Mouse (Mus musculus) spleen, adult 18-20 months (tissue): ENCODE measurements around the gene F830045P16Rik.
A peak's percentile ranks its signal among the peaks of the same experiment; 100 is the strongest.

Source experiments
- DNase-seq, 2 experiments: peaks; one replicate each; pipeline ENCODE4 v3.0.0; 2022; ENCODE audit warnings: mixed read lengths in 2 of 2

The F830045P16Rik gene

DNA sequence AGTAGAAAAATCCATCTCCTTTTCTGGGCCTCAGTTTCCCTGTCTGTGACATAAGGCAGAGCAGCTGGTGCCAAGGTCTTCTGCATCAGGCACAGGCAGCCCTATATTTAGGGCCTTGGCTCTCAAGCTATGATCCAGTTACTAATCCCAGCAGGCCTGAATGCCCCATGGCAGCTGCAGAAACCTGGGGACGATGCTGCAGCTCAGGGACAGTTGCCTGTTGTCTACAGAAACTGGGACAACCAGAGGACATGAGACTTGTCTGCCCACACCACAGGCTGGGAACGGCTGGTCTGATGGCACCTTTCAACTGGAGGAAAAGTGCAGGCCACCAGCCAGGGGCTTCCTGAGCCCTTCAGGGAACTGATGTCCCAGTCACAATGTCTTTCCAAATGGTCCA, at the start of gene F830045P16Rik:
F830045P16Rik (minus strand) TSS at position 226 of the 400 bp plus-strand sequence.
- DNase-seq = no peak

DNA sequence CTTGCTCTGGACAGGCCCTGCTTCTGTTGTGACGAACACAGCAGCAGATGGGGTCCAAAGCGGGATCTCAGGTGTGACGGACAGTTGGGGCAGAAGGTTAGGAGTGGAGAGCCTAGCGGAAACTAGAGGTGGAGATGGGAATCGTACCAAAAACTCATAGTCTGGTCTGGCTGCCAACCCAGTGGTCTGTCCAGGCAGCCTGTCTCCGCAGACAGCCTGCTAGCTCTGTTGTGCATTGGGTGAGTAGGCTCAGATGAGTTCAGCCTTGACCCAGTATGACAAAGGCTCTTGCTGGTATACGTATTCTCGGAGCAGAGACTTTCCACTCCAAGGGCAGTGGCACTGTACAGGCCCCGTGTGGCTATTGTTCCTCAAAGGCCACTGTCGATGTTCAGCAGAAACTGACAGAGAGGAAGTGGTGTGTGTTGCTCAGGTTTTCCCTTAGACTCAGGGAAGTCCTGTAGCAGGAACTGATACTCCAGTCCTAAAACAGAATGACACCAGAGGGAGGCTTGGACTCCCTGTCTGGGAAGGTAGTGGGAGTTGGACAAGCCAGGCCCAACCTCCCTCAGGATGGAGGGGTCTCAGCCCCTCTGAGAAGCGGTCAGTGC, 49.6 kb upstream of the F830045P16Rik start:
- peak; percentile 30 for DNase-seq

- DNase-seq = no peak
Observed at GRCm38 (mm10) chr2:129584905-129585304, 48.5 kb upstream of the F830045P16Rik start.

GRCm38 (mm10) chr2:129582261-129582660, 45.9 kb upstream of the F830045P16Rik start:
- DNase-seq = no peak

DNA sequence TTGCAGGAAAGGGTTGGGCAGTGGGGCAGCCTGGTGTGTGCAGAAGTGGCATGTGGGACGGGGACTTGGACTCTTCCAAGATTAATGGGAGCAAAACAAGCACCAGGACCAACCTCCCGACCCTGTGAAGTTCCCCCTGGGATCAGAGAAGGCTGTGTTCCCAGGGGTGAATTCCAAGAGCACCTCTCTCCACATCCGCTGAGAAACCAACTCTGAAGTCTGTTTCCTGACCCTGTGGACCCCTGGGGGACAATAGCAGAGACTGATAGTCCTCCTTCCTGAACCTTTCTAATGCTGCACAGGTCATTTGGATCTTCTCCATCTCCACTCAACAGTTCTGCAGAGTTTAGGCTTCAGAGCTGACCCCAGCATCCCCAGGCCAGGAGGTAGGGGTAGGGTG, 45.4 kb upstream of the F830045P16Rik start:
- no peak for DNase-seq

GRCm38 (mm10) chr2:129580656-129581055, 44.3 kb upstream of the F830045P16Rik start:
- no peak for DNase-seq

GRCm38 (mm10) chr2:129576611-129577447, 40.4 kb upstream of the F830045P16Rik start:
- no peak for DNase-seq

DNA sequence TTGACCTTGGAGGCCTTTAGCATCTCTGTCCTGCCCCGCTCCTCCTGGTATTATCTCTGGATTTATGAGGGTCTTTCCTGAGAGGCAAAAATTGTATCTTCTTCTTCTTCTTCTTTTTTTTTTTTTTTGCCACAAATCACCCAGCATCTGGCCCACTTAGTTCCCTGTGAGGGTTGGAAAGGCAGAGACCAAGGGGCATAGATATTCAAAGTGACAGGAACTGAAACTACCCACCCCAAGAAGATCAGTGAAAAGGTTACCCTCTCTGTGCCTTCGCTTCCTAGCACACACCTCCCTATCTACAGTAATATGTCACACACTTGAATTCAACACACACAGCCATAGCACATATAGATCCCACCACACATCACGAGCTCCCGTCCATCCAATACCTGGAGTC, 38.7 kb upstream of the F830045P16Rik start:
- no peak for DNase-seq

GRCm38 (mm10) chr2:129574395-129575046, 38.1 kb upstream of the F830045P16Rik start:
- DNase-seq = no peak

- DNase-seq = no peak
Observed at GRCm38 (mm10) chr2:129573701-129574273, 37.4 kb upstream of the F830045P16Rik start.

GRCm38 (mm10) chr2:129569556-129569955, 33.2 kb upstream of the F830045P16Rik start:
- DNase-seq = no peak

DNA sequence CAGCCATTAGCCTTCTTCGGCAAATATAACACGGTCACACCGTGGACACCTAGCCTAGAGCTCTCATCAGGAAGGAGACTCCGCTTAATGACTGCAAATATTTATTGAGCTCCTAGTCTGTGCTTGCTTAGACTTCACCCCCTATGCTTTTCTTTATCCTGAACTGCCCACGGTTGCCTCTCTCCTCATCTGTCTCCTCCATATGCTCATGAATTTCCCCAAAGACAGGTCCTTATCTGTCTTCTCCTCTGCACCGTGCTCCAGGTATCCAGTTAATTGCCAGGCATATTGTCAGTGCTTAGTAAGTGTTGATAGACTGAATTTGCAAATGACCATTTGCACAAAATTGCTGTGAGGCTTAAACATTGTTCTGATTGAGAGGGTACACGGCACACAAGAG, 32.7 kb upstream of the F830045P16Rik start:
- no peak for DNase-seq

DNA sequence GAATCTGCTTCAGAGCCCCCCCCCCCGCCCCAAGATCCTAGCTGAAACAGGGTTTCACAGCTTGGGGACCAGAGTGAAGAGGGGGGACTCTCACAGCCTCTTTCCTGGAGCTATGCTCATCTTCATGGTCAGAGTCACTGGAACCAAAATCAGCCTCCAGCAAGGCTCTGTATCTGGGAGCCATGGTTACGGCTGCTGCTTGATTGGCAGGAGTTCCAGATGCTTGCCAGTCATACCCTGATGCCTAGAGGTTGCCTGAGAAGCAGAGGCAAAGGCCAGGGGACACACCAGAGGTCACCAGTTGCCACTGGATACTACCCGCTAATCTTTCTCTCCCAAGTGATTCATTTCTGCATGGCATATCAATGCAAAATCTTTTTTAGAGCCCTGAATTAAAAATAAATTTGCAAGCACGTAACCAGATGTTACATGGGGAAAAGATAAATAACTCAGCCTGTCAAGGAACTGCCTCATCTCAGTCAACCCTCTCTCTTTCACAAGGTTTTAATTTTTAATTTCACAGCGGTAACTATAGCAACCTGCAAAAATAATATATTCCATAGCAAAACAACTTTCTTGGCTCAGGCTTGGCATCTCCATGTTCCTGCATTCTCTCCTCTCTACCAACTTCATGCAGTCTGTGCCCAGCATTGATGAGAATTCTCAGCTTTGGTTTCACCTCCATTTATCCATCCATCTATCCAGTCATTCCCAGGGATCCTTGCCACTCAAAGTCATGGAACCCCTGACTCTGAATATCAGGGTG, 27.7 kb upstream of the F830045P16Rik start:
- no peak for DNase-seq

DNA sequence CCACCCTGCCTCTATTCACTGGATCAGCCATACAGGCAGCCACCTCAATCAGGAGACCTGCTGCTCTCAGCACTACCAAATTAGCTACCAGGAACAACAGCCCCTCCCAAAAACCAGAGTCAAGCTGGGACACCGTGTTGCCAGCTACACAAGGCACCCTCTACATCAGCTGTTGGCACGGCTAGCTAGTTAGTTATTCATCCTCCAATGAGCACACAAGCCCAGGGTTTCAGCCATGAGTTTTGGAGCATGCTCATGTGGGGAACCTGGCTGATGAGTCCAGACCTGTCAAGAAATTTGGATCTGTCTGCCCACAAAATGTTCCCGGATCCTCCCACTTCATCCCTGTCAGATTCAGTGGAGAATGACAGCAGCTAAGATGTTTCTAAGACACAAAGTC, 25.4 kb upstream of the F830045P16Rik start:
- DNase-seq = no peak

GRCm38 (mm10) chr2:129558875-129559219, 22.4 kb upstream of the F830045P16Rik start:
- DNase-seq = no peak

- DNase-seq = no peak
Observed at GRCm38 (mm10) chr2:129558008-129558874, 21.8 kb upstream of the F830045P16Rik start.

- DNase-seq = no peak
Observed at GRCm38 (mm10) chr2:129556081-129556480, 19.7 kb upstream of the F830045P16Rik start.

DNA sequence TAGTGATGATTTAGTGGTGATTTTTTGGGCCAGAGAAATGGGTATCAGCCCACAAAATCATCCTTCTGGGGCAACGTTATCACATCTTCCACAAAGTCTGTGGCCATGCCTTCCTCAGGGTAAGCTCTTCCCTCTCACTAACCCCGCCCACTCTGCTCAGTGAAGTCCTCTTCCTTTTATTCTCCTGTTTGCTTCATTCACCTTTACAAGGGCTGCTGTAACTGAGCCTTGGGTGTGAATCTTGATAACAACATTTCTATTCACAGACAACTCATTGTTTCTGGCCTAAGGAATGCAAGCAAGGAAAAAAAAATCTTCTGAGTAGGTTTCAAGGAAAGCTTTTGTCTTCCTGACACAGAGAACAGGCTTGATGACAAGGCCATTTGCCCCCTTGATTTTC, 14.4 kb upstream of the F830045P16Rik start:
- no peak for DNase-seq

DNA sequence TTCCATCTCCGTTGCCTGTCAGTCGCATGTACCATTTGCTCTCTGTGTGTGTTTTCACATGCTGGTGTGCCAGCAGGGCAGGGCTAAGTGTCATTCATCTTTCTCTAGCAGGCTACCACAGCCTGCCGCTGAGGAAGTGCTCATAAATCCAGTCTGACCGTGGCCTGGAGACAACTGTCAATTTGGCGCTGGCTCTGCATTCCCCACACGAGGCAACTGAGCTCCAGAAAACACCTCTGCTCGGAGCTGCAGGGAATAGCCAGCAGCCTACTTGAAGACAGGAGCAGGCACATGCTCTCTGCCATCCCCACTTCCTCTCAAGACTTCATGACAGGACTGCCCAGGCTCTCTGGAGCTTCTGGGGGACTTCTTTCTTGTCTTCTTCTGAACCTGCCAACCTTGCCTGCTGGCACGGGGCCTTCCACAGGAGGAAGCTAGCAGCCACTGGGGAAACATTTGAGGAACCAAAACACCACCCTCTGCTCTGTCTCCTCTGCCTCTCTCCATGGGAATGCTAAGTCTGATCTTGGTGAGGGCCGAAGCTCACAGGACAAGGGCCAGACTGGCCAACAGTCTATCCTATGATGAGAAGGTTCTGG, 13.2 kb upstream of the F830045P16Rik start:
- DNase-seq = peak in 1 of 2 experiments; percentile 6

DNA sequence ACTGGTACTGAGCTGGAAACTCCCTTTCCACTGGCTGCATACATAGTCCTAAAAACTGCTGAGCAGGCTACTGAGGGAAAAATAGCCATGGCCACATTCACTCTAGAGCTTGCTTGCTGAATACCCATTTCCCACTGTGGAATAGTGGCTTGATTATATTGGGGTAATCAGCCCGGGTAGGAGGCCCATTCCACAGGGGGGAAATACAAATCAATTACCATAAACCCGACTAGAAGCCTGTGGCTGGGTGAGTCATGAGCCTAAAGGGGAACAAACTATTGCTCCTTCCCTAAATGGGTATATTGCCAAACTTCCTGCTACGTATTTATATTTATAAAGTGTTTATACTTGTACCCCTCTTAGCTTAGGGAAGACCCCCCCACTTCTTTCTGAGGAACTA, 10.4 kb upstream of the F830045P16Rik start:
- DNase-seq = no peak

DNA sequence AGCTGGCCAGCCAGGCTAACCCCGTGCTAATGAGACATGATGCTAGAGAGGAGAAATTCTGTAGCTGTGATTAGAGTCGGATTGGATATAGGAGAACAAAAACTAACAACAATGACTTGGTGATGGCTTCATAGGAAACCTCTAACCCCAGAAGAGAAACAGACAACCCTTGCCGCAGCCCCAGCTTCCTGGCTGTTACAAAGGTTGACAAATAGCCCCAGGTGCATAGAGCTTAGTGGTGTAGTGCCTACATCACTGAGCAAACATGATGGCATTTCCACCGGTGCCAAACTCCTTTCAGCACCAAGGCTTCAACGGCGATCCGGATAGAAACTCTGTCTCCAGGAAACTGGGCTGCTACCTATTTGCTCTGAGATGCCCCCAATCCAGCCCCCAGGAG, 9.2 kb upstream of the F830045P16Rik start:
- no peak for DNase-seq
